Mouse (Mus musculus) heart, postnatal 0 days (tissue): ENCODE results near the gene Zfp993. TPM values are rescaled to one million over a fixed set of nuclear protein-coding genes. Genes with fewer than 3 reads are reported as not detected.
"Not testable (repeated sequence)": the region's sequence is repeated elsewhere in the genome, so short reads cannot be mapped to it uniquely, and the experiment has no call there.

Experiments
- ATAC-seq: fragments of 200-750 bp; cut with Nextera tagmentation; 2 replicates; pipeline ENCODE4 v1.8.0; 2017; ENCODE audit warnings: low read depth, moderate number of reproducible peaks, moderate library complexity; ENCODE audit not compliant: insufficient read depth
- DNase-seq: peaks from one replicate; pipeline ENCODE4 v3.0.0-alpha.2; 2016; ENCODE audit warnings: low spot score
- H3K27ac ChIP-seq: fragments of 300-500 bp; sonication (generic); 2 replicates; pipeline ENCODE4 v1.5.1; 2014; ENCODE audit warnings: low read depth, mild to moderate bottlenecking
- H3K27me3 ChIP-seq: fragments of 300-500 bp; sonication (generic); 2 replicates; pipeline ENCODE4 v1.6.1; 2014; ENCODE audit warnings: low read length, mixed read lengths; ENCODE audit not compliant: control insufficient read depth, insufficient read depth
- H3K36me3 ChIP-seq: fragments of 300-500 bp; sonication (generic); replicated peaks from 2 replicates; pipeline ENCODE4 v1.6.1; 2014; ENCODE audit warnings: low read length, mixed read lengths; ENCODE audit not compliant: control insufficient read depth, insufficient read depth
- H3K4me1 ChIP-seq: fragments of 300-500 bp; sonication (generic); 2 replicates; pipeline ENCODE4 v1.6.1; 2014; ENCODE audit warnings: antibody characterized with exemption; ENCODE audit not compliant: control insufficient read depth, insufficient read depth
- H3K4me2 ChIP-seq: fragments of 300-500 bp; sonication (generic); 2 replicates; pipeline ENCODE4 v1.6.1; 2014; ENCODE audit warnings: low read depth, mild to moderate bottlenecking, low read length, moderate library complexity
- H3K4me3 ChIP-seq: fragments of 300-500 bp; sonication (generic); 2 replicates; pipeline ENCODE4 v1.5.1; 2014; ENCODE audit warnings: low read depth, low read length
- H3K9ac ChIP-seq: fragments of 300-500 bp; sonication (generic); replicated peaks from 2 replicates; pipeline ENCODE4 v1.6.1; 2014; ENCODE audit warnings: low read depth, low read length, mixed read lengths
- H3K9me3 ChIP-seq: fragments of 300-500 bp; sonication (generic); replicated peaks from 2 replicates; pipeline ENCODE4 v1.6.1; 2016; ENCODE audit warnings: low read length; ENCODE audit not compliant: control insufficient read depth
- WGBS: fragments of 180-500 bp; shearing (Covaris S2); extraction: QIAGEN DNeasy Blood & Tissue Kit; methylation state at CpG from one replicate; pipeline ENCODE4 v1.1.7; 2014; 5-methylcytosine and 5-hydroxymethylcytosine counted together
- polyA plus RNA-seq: library from polyadenylated mRNA; unstranded; fragments of >200 nt; fragmentation: Nextera tagmentation; extraction: Ambion mirVana; gene quantifications from 2 replicates; pipeline ENCODE4 v1.2.1, GENCODE M21; 2015
- total RNA-seq: library from RNA; depleted of rRNA; stranded (reverse); fragments of >200 nt; gene quantifications from 2 replicates; pipeline ENCODE4 v1.2.3, GENCODE M21; 2014; ENCODE audit warnings: low replicate concordance; rRNA removed

Gene Zfp993
- total RNA-seq (0.50 and 10.0 TPM in 2 replicates), polyA plus RNA-seq (4.8 and 8.8 TPM in 2 replicates)

DNA sequence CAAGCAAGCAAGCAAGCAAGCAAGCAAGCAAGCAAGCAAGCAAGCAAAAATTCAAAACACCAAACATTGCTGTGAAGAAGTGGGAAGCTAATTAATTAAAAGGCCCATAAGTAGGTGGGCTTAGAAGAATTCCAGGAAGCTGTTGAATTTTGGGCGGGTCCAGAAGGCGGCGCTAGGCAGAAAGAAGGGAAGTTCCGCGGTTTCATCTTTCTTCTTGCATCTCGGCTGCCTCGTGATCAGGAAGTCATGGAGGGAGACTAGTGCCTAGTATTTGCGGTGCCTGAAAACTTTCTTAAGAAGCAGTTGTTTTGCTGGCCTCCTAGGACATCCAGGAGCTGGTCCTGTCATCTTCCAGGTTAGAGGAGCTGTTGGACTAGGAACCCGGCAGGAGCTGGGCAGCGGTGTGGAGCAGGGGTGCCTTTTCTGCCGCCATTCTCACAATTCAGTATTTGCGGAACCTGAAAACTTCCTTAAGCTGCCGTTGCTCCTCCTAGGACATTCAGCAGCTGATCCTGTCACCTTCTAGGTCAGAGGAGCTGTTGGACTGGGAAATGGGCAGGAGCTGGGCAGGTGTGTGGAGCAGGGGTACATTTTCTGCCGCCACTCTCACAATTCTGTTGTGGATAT is at the start of gene Zfp993:
TSS of gene Zfp993 (plus strand) at position 188 of the 627 bp plus-strand sequence.
- H3K27ac ChIP-seq, H3K9ac ChIP-seq, DNase-seq, H3K4me3 ChIP-seq, H3K36me3 ChIP-seq, H3K4me1 ChIP-seq, H3K9me3 ChIP-seq, H3K4me2 ChIP-seq, ATAC-seq, H3K27me3 ChIP-seq: not testable (repeated sequence)
- no CpG with 5 or more reads among the region's 14 CpGs for WGBS

DNA sequence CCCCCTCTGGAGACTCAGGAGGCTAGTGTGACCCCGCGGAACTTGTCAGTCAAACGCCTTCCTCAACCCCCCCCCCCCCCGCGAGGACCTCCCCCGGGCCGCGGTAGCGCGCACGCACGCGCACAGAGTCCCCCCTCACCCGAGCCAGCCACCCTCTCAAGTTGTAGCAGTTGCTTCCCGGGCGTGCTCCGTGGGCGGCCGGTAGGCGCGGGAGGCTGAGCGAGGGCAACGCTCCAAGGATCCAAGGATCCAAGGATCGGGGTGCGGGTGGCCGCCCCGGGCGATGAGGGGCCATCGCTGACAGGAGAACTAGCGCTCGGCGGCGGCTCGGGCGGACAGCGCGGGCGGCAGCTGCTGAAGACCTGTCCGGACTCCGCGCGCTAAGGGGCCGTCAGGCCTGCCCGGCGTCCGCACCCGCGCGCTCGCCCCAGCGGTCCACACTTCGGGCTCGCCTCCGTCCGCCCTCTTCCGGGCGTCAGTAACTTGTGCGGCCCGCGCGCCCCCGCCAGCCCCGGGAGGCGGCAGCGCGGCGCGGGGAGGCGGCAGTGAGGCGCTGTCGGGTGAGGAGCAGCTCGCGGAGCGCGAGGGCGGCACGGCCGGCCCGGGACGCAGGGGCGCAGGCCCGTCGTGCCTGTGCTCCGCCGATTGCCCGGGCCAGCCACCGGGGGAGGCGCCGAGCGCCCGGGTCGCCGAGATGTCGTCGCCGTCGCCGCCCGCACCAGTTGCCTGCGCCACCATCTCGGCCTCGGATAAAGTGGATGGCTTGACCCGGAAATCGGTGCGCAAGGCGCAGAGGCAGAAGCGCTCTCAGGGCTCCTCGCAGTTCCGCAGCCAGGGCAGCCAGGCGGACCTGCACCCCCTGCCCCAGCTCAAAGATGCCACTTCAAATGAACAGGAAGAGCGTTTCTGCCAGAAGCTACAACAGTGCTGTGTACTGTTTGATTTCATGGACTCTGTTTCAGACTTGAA is 30.6 kb upstream of the Zfp993 start:
- WGBS, result under 1% methylated on average over 14 of the region's 111 CpGs
- ATAC-seq, result peak; percentile 36; the same call in 1 of the 2 replicates
- H3K36me3 ChIP-seq, H3K4me2 ChIP-seq, H3K27me3 ChIP-seq, H3K9ac ChIP-seq, H3K4me3 ChIP-seq, H3K27ac ChIP-seq, DNase-seq, H3K4me1 ChIP-seq, H3K9me3 ChIP-seq: not testable (repeated sequence)

DNA sequence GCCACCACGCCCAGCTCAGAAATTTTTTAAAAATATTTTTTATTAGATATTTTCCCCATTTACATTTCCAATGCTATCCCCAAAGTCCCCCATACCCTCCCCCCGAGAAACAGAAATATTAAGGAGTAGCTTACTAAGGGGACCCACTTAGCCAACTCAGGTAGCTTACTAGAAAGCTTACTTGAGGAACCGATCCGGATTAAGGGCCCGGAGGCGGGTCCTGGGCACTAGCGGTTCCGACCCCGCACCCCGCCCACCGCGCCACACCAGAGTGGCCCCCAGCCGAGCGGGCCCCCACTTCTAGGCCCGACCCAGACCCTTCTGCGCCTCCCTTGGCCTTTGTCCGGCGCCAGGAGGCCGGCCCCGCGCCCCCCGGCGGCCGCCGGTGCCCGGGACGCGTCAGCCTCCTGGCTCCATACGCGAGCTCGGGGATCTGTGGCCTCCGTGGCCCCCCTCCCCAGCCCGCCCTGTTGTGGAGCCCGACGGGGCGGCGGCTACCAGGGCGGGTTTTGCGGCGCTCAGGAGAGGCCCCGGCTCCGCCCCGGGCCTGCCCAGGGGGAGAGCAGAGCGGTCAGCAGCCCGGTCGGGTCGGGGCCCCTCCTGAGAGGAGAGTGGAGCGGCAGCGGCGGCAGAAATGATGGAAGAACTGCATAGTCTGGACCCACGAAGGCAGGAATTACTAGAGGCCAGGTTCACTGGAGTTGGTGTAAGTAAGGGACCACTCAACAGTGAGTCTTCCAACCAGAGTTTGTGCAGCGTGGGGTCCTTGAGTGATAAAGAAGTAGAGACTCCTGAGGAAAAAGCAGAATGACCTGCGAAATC is 7.0 kb upstream of the Zfp993 start:
- not testable (repeated sequence) for H3K36me3 ChIP-seq, H3K9me3 ChIP-seq, H3K9ac ChIP-seq, H3K4me1 ChIP-seq, H3K27me3 ChIP-seq, H3K27ac ChIP-seq
- DNase-seq (peak; percentile 1), ATAC-seq (peak; percentile 88)
- peak overlapping the region; percentile 29 for H3K4me3 ChIP-seq
- 4% methylated on average over 24 of the region's 53 CpGs for WGBS
- H3K4me2 ChIP-seq, result peak overlapping the region; percentile 42

DNA sequence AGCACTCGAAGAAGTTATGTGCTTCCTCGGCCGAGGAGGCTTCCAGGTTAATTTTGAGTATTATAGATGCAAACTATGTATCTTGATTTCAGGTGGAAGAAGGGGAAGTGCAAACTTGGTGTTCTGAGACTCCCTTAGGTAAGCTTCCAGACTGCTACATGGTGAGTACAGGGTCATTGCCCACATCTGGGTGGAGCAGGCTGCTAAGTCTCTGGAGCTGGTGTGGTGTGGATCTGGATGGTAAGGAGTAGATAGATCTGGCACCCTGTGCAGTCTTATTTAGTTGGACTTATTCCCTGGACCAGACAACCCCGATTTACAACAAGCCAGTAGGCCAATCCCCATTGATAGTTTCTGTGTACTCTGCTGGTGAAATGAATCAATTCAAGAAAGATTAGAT is 33.6 kb downstream of the Zfp993 start:
- not testable (repeated sequence) for H3K9ac ChIP-seq, DNase-seq, H3K4me3 ChIP-seq, ATAC-seq, H3K36me3 ChIP-seq, H3K9me3 ChIP-seq, H3K27ac ChIP-seq, H3K4me2 ChIP-seq, H3K4me1 ChIP-seq, H3K27me3 ChIP-seq
- WGBS, result no CpG with 5 or more reads among the region's 4 CpGs

DNA sequence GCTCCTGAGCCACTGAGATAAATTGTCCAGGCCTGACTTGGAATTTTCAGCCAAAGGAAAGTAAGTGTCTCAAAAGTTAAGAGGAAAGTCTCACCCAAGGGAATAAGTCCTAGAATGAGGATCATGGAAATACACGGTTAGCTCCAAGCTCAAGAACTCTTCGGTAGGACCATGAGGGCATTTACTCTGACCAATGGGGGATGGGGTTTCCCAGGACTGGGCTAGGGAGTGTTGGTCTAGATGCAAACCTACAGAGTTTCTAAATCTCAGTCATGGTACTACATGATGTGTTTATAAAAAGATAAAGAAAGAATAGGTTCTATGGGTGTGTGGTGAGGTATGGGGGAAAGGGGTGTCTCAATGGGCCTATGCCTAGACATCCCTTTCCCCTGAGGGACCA is 38.9 kb downstream of the Zfp993 start:
- not testable (repeated sequence) for H3K4me1 ChIP-seq, DNase-seq, H3K9me3 ChIP-seq, H3K36me3 ChIP-seq, H3K9ac ChIP-seq, H3K4me2 ChIP-seq, H3K27ac ChIP-seq, H3K27me3 ChIP-seq, H3K4me3 ChIP-seq
- 0 out of 2 replicates have a peak, but pooled peaks have one; percentile 31 for ATAC-seq
- WGBS, result no CpG with 5 or more reads among the region's 2 CpGs

DNA sequence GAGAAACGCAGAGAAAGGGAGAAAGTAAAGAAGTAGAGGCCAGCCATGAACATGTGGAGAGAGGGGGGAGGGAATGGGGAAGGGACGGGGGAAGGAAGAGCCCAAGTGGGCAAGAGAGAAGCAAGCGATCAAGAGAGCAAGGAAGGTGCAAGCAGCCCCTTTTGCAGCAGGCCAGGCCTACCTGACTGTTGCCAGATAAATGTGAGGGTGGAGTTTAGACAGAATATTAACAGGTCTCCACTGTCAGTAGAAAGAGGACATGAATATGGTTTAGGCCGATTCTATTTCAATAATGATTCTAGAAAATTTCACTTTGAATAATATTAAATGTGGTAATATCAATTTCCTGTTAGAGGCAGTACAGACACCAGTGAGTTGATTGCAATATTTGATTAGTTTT is 39.4 kb downstream of the Zfp993 start:
- H3K4me2 ChIP-seq, H3K4me3 ChIP-seq, H3K4me1 ChIP-seq, H3K9me3 ChIP-seq, H3K27ac ChIP-seq, H3K27me3 ChIP-seq, H3K36me3 ChIP-seq, H3K9ac ChIP-seq, DNase-seq: not testable (repeated sequence)
- 87% methylated on average over 1 of the region's 4 CpGs for WGBS
- ATAC-seq, result 0 out of 2 replicates have a peak, but pooled peaks have one; percentile 28

DNA sequence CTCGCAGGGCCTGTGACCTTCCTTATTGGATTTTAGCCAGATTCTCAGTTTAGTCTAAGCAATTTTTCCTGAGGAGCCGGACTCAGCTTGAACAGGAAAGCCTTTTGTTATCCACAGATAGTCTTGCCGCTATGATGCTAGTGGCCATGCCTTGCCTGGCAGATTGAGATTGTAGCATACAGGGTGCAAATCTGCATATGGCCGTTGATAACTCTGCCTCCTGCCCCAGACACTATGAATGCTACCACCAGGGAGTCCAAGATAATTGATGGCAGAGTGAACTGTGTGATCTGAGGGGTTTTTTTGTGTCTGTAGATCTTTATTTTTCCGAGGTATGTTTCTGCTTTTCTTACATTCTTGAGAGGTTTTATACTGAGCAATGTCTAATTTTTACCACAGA is 39.9 kb downstream of the Zfp993 start:
- H3K27me3 ChIP-seq, H3K4me2 ChIP-seq, H3K9me3 ChIP-seq, DNase-seq, H3K9ac ChIP-seq, H3K27ac ChIP-seq, H3K4me3 ChIP-seq, H3K36me3 ChIP-seq, H3K4me1 ChIP-seq: not testable (repeated sequence)
- 55% methylated on average over 1 of the region's 5 CpGs for WGBS
- ATAC-seq, result 0 out of 2 replicates have a peak, but pooled peaks have one; percentile 9
